Mouse (Mus musculus): Measurements from ENCODE around the gene Lss.

Lss gene

GRCm38 (mm10) chr10:76569996-76570685, 38.8 kb downstream of the Lss start:
- no peak for DNase-seq (ENCODE audit: low spot score in 2 of 2)

GRCm38 (mm10) chr10:76571070-76571469, 39.7 kb downstream of the Lss start:
- no peak for DNase-seq (ENCODE audit: low spot score in 2 of 2)

- no peak for DNase-seq (ENCODE audit: low spot score in 2 of 2)
Observed at GRCm38 (mm10) chr10:76572151-76572550, 40.8 kb downstream of the Lss start.

- no peak for DNase-seq (ENCODE audit: low spot score in 2 of 2)
Observed at GRCm38 (mm10) chr10:76575374-76575773, 44.0 kb downstream of the Lss start, which contains the start of gene Ftcd. Gene Ftcd, plus strand, starts transcription at chr10:76575648.

GRCm38 (mm10) chr10:76576920-76577319, 45.5 kb downstream of the Lss start:
- no peak for DNase-seq (ENCODE audit: low spot score in 2 of 2)

GRCm38 (mm10) chr10:76584138-76584537, 52.8 kb downstream of the Lss start:
- DNase-seq (ENCODE audit: low spot score in 2 of 2), result no peak

GRCm38 (mm10) chr10:76586190-76586589, 54.8 kb downstream of the Lss start:
- DNase-seq (ENCODE audit: low spot score in 2 of 2), result no peak

GRCm38 (mm10) chr10:76590197-76590596, 58.8 kb downstream of the Lss start:
- DNase-seq (ENCODE audit: low spot score in 2 of 2), result no peak

- DNase-seq (ENCODE audit: low spot score in 2 of 2), result no peak
Observed at GRCm38 (mm10) chr10:76596338-76596737, 65.0 kb downstream of the Lss start.

GRCm38 (mm10) chr10:76602690-76603089, 71.3 kb downstream of the Lss start:
- no peak for DNase-seq (ENCODE audit: low spot score in 2 of 2)
